Mouse (Mus musculus): ENCODE data around the gene Alg1.
A peak's percentile ranks its signal among the peaks of the same experiment; 100 is the strongest.
"Not testable (repeated sequence)": the region's sequence is repeated elsewhere in the genome, so short reads cannot be mapped to it uniquely, and the experiment has no call there.

Alg1 gene

GRCm38 (mm10) chr16:5233418-5234313 lies at the start of gene Alg1:
Gene Alg1, plus strand, starts transcription at chr16:5233621.
- peak; percentile 67 for DNase-seq (ENCODE audit: extremely low read depth, low read depth, low spot score)

- DNase-seq (ENCODE audit: extremely low read depth, low read depth, low spot score): no peak
Observed at GRCm38 (mm10) chr16:5184101-5184500, 49.3 kb upstream of the Alg1 start.

GRCm38 (mm10) chr16:5184956-5185355 lies 48.5 kb upstream of the Alg1 start:
- no peak for DNase-seq (ENCODE audit: extremely low read depth, low read depth, low spot score)

- DNase-seq (ENCODE audit: extremely low read depth, low read depth, low spot score): no peak
Observed at GRCm38 (mm10) chr16:5185691-5186090, 47.7 kb upstream of the Alg1 start.

GRCm38 (mm10) chr16:5186234-5186633 lies 47.2 kb upstream of the Alg1 start:
- DNase-seq (ENCODE audit: extremely low read depth, low read depth, low spot score): no peak

GRCm38 (mm10) chr16:5195080-5195479 lies 38.3 kb upstream of the Alg1 start:
- DNase-seq (ENCODE audit: extremely low read depth, low read depth, low spot score): no peak

GRCm38 (mm10) chr16:5202681-5203080 lies 30.7 kb upstream of the Alg1 start:
- no peak for DNase-seq (ENCODE audit: extremely low read depth, low read depth, low spot score)

- no peak for DNase-seq (ENCODE audit: extremely low read depth, low read depth, low spot score)
Observed at GRCm38 (mm10) chr16:5203200-5203599, 30.2 kb upstream of the Alg1 start.

GRCm38 (mm10) chr16:5203668-5204433 lies 29.6 kb upstream of the Alg1 start, which contains the start of gene Nagpa:
Gene Nagpa, minus strand, starts transcription at chr16:5204012.
- no peak for DNase-seq (ENCODE audit: extremely low read depth, low read depth, low spot score)

GRCm38 (mm10) chr16:5205431-5205970 lies 27.9 kb upstream of the Alg1 start:
- no peak for DNase-seq (ENCODE audit: extremely low read depth, low read depth, low spot score)

GRCm38 (mm10) chr16:5206051-5206450 lies 27.4 kb upstream of the Alg1 start:
- no peak for DNase-seq (ENCODE audit: extremely low read depth, low read depth, low spot score)

GRCm38 (mm10) chr16:5210365-5210764 lies 23.1 kb upstream of the Alg1 start:
- DNase-seq (ENCODE audit: extremely low read depth, low read depth, low spot score): no peak

- no peak for DNase-seq (ENCODE audit: extremely low read depth, low read depth, low spot score)
Observed at GRCm38 (mm10) chr16:5212150-5212549, 21.3 kb upstream of the Alg1 start.

- DNase-seq (ENCODE audit: extremely low read depth, low read depth, low spot score): no peak
Observed at GRCm38 (mm10) chr16:5214126-5214525, 19.3 kb upstream of the Alg1 start.

- no peak for DNase-seq (ENCODE audit: extremely low read depth, low read depth, low spot score)
Observed at GRCm38 (mm10) chr16:5216686-5217085, 16.7 kb upstream of the Alg1 start.

GRCm38 (mm10) chr16:5217341-5218133 lies 15.9 kb upstream of the Alg1 start:
- DNase-seq (ENCODE audit: extremely low read depth, low read depth, low spot score): no peak

GRCm38 (mm10) chr16:5221403-5221802 lies 12.0 kb upstream of the Alg1 start:
- no peak for DNase-seq (ENCODE audit: extremely low read depth, low read depth, low spot score)

GRCm38 (mm10) chr16:5222140-5222539 lies 11.3 kb upstream of the Alg1 start, which contains the start of gene AU021092:
Gene AU021092, minus strand, starts transcription at chr16:5222299.
- DNase-seq (ENCODE audit: extremely low read depth, low read depth, low spot score): no peak

GRCm38 (mm10) chr16:5226534-5226933 lies 6.9 kb upstream of the Alg1 start:
- not testable (repeated sequence) for DNase-seq (ENCODE audit: extremely low read depth, low read depth, low spot score)

GRCm38 (mm10) chr16:5227501-5227900 lies 5.9 kb upstream of the Alg1 start:
- not testable (repeated sequence) for DNase-seq (ENCODE audit: extremely low read depth, low read depth, low spot score)

- DNase-seq (ENCODE audit: extremely low read depth, low read depth, low spot score): not testable (repeated sequence)
Observed at GRCm38 (mm10) chr16:5228103-5228502, 5.3 kb upstream of the Alg1 start.

Measured in fat pad, adult 2 months (tissue).